Mouse (Mus musculus) lung, postnatal 0 days (tissue): ENCODE data around the gene Ndufb7. TPM values are rescaled to one million over a fixed set of nuclear protein-coding genes. Genes with fewer than 3 reads are reported as not detected.
A peak's percentile ranks its signal among the peaks of the same experiment; 100 is the strongest.
"Not testable (repeated sequence)": the region's sequence is repeated elsewhere in the genome, so short reads cannot be mapped to it uniquely, and the experiment has no call there.

Experiments
- ATAC-seq: fragments of 200-750 bp; cut with Nextera tagmentation; 2 replicates; pipeline ENCODE4 v1.8.0; 2017; ENCODE audit warnings: moderate library complexity
- DNase-seq: peaks from one replicate; pipeline ENCODE4 v3.0.0-alpha.2; 2016; ENCODE audit warnings: low spot score
- H3K27ac ChIP-seq: fragments of 300-500 bp; sonication (generic); 2 replicates; pipeline ENCODE4 v1.5.1; 2014; ENCODE audit warnings: antibody characterized with exemption, mild to moderate bottlenecking, low read length, mixed read lengths
- H3K27me3 ChIP-seq: fragments of 300-500 bp; sonication (generic); replicated peaks from 2 replicates; pipeline ENCODE4 v1.6.1; 2014; ENCODE audit warnings: low read length, mixed read lengths; ENCODE audit not compliant: insufficient read depth
- H3K36me3 ChIP-seq: fragments of 300-500 bp; sonication (generic); 2 replicates; pipeline ENCODE4 v1.6.1; 2014; ENCODE audit warnings: low read length, mixed read lengths; ENCODE audit not compliant: insufficient read depth
- H3K4me1 ChIP-seq: fragments of 300-500 bp; sonication (generic); 2 replicates; pipeline ENCODE4 v1.6.1; 2014; ENCODE audit warnings: antibody characterized with exemption, low read depth, low read length, mixed read lengths; ENCODE audit not compliant: insufficient read depth
- H3K4me2 ChIP-seq: fragments of 300-500 bp; sonication (generic); replicated peaks from 2 replicates; pipeline ENCODE4 v1.6.1; 2014; ENCODE audit warnings: low read depth, mild to moderate bottlenecking, low read length, moderate library complexity, mixed read lengths
- H3K4me3 ChIP-seq: fragments of 300-500 bp; sonication (generic); 2 replicates; pipeline ENCODE4 v1.5.1; 2014; ENCODE audit warnings: low read depth, low read length
- H3K9ac ChIP-seq: fragments of 300-500 bp; sonication (generic); replicated peaks from 2 replicates; pipeline ENCODE4 v1.6.1; 2014; ENCODE audit warnings: low read depth, mild to moderate bottlenecking
- H3K9me3 ChIP-seq: fragments of 300-500 bp; sonication (generic); 2 replicates; pipeline ENCODE4 v1.6.1; 2016; ENCODE audit warnings: low read length, mixed read lengths
- CTCF ChIP-seq: IDR thresholded peaks from 2 replicates; pipeline ENCODE4 v1.5.1; 2016; ENCODE audit warnings: antibody characterized with exemption, mild to moderate bottlenecking
- EP300 ChIP-seq: IDR thresholded peaks from 2 replicates; pipeline ENCODE4 v1.6.1; 2016; ENCODE audit warnings: antibody characterized with exemption, mild to moderate bottlenecking, control low read depth
- WGBS: fragments of 180-500 bp; shearing (Covaris S2); extraction: QIAGEN DNeasy Blood & Tissue Kit; methylation state at CpG from one replicate; pipeline ENCODE4 v1.1.7; 2014; 5-methylcytosine and 5-hydroxymethylcytosine counted together
- polyA plus RNA-seq: library from polyadenylated mRNA; unstranded; fragments of >200 nt; fragmentation: Nextera tagmentation; extraction: Ambion mirVana; gene quantifications from 2 replicates; pipeline ENCODE4 v1.2.1, GENCODE M21; 2015

Gene Ndufb7
- polyA plus RNA-seq, 1 experiment from 2014 or later = 286 TPM

DNA sequence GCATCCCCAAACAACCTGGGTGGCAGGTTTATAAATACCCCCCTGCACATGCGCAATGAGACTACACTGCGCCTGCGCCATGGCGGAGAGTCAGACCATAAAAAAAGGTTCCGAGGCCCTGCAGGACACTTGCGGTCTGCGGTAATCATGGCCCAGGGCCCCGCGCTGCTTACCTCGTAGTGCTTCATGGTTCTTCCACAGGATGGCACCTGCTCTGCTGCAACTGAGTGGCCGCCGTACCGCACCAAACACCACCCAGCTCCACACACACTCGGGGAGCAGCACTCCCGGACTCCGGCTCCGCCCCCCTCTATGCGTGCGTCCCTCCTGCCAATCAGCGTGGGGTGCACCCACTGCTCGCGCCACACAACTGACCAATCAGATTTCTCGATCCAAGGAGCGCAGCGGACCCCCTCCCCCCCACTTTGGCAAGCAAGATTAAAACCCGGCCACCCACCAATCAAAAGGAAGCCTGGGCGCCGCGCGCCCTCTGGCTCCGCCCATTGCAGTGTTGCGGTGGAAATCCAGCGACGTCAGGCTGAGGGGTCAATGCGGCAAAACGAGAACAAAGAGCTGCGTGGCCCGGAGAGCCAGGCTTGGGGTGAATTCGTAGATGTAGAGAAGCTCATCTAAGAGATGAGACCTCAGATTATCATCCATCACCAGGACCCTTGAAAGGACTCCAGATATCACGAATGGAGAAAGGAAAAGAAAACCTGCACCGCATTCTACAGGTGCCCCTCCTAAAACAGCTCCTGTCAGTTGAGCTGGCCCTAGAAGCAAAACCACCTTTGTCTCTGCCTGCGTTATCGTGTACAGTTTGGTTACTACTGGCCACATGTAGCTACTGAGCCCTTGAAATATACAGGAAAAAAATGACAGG is 27.9 kb downstream of the Ndufb7 start:
- no peaks in the 10 kb centered on the region for H3K9me3 ChIP-seq
- TF ChIP-seq CTCF (peak; percentile 33; the same call in 1 of the 2 replicates), EP300 (no peak)
- H3K4me3 ChIP-seq = peak overlapping the region; percentile 64
- ATAC-seq (peak; percentile 99), DNase-seq (peak; percentile 99)
- H3K27me3 ChIP-seq = no peaks in the 10 kb centered on the region
- H3K36me3 ChIP-seq = no peaks in the 10 kb centered on the region
- WGBS = under 1% methylated on average over 42 of the region's 43 CpGs
- H3K27ac ChIP-seq = peak overlapping the region; percentile 84
- peak overlapping the region; percentile 55 for H3K9ac ChIP-seq
- peak overlapping the region; percentile 88 for H3K4me2 ChIP-seq
- H3K4me1 ChIP-seq = peaks cover 5% of the 10 kb centered on the region; the same call in 1 of the 2 replicates

DNA sequence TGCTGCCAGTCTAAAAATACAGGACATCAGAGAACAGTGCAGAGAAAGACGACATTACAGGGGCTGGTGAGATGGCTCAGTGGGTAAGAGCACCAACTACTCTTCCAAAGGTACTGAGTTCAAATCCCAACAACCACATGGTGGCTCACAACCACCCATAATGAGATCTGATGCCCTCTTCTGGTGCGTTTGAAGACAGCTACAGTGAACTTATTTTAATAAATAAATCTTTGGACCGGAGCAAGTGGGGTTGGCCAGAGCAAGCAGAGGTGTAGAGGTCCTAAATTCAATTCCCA is 28.5 kb downstream of the Ndufb7 start:
- Histone ChIP-seq H3K4me3 (peak overlapping the region; percentile 64; the same call in 1 of the 2 replicates), H3K4me2 (peak overlapping the region; percentile 88), H3K9ac (peak overlapping the region; percentile 32; the same call in 1 of the 2 replicates), H3K27ac (peak overlapping the region; percentile 84)
- peak; percentile 35 for TF ChIP-seq CTCF
- not testable (repeated sequence) for H3K4me1 ChIP-seq, ATAC-seq, H3K9me3 ChIP-seq, H3K27me3 ChIP-seq, DNase-seq, H3K36me3 ChIP-seq
- 48% methylated on average over 3 of the region's 3 CpGs for WGBS

DNA sequence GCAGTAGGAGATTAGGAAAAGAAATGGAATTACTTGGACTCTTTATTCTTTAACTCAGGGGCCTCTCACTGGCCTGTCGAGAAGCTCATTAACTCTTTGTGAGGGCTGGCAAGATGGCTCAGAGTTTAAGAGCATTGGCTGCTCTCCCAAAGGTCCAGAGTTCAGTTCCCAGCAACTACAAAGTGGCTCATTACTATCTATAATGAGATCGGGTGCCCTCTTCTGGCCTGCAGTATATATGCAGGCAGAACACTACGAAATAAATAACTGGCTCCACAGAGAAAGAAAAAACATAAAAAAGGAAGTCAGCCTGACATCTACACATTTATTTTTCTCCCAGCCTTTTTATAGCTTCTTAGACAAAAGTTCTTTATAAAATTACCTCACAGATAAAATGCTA is 29.9 kb downstream of the Ndufb7 start:
- WGBS = 19% methylated on average over 3 of the region's 3 CpGs
- Histone ChIP-seq H3K36me3 (no peaks in the 10 kb centered on the region), H3K9me3 (no peaks in the 10 kb centered on the region), H3K27me3 (no peaks in the 10 kb centered on the region), H3K9ac (no peak overlapping the region), H3K27ac (no peak overlapping the region), H3K4me2 (no peak overlapping the region), H3K4me3 (no peak overlapping the region), H3K4me1 (peaks cover 5% of the 10 kb centered on the region; the same call in 1 of the 2 replicates)
- ATAC-seq (no peak), DNase-seq (peak; percentile 52)
- no peak for TF ChIP-seq EP300
- peak; percentile 63 for TF ChIP-seq CTCF

DNA sequence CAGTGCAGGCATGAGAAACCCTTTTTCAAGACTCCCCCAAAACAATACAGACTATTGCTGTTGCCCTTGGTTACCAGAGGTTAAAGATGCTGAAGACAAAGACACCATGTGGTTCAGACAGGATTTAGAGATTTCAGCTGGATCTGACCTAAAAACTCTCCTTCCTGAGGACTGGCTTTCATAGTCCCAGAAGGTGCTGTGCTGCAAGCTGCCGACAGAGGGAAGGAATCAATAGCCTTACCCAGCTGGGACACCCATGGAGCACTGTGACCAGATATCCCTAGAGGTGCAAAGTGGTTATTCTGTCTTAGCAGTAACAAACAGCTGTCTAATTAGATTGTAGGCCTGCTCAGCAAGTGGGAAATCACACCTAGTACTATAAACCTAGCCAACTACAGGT is 31.7 kb downstream of the Ndufb7 start:
- H3K4me3 ChIP-seq = no peak overlapping the region
- H3K36me3 ChIP-seq = no peaks in the 10 kb centered on the region
- no peak overlapping the region for H3K9ac ChIP-seq
- H3K4me1 ChIP-seq = no peaks in the 10 kb centered on the region
- TF ChIP-seq EP300 (no peak), CTCF (peak; percentile 40)
- ATAC-seq (no peak), DNase-seq (no peak)
- H3K9me3 ChIP-seq = no peaks in the 10 kb centered on the region
- 25% methylated on average over 1 of the region's 1 CpGs for WGBS
- no peak overlapping the region for H3K4me2 ChIP-seq
- H3K27me3 ChIP-seq = no peaks in the 10 kb centered on the region
- no peak overlapping the region for H3K27ac ChIP-seq

DNA sequence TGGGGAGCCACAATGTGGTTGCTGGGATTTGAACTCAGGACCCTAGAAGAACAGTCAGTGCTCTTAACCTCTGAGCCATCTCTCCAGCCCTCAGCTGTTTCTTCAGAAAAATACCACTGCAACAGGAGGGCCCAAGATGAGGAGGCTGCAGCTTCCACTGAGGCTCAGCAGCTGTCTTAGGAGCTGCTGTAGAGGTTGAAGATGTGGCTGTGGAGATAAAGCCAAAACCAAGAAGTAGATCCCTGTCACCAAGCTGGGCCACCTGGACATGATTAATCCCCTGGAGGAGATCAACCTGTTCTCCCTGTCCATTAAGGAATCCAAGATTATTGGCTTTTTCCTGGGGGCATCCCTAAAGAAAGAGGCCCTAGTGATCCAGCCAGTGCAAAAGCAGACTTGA is 33.3 kb downstream of the Ndufb7 start:
- Histone ChIP-seq H3K4me2 (no peak overlapping the region), H3K4me3 (no peak overlapping the region), H3K27me3 (no peaks in the 10 kb centered on the region), H3K4me1 (no peaks in the 10 kb centered on the region), H3K36me3 (no peaks in the 10 kb centered on the region), H3K27ac (no peak overlapping the region), H3K9me3 (no peaks in the 10 kb centered on the region), H3K9ac (no peak overlapping the region)
- TF ChIP-seq EP300 (no peak), CTCF (no peak)
- ATAC-seq (no peak), DNase-seq (no peak)

DNA sequence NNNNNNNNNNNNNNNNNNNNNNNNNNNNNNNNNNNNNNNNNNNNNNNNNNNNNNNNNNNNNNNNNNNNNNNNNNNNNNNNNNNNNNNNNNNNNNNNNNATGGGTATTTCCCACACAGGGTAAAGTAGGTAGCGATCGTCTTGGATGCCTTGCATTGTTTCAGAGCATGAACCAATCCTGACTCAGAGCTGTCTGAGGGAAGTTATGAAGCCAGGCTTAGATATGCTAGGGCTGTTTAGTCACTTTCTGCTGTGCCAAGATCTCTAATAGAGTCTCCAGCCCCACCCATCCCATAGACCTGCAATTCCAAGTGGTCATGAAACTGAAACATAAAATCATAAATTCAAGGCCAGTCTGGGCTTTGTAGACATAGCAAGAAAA is 36.2 kb downstream of the Ndufb7 start:
- DNase-seq = peak; percentile 61
- no peaks in the 10 kb centered on the region for H3K36me3 ChIP-seq
- H3K9ac ChIP-seq = no peak overlapping the region
- H3K27ac ChIP-seq = 0 out of 2 replicates have a peak overlapping the region, but pooled peaks have one; percentile 20
- no peak overlapping the region for H3K4me2 ChIP-seq
- ATAC-seq = peak; percentile 49
- no peaks in the 10 kb centered on the region for H3K4me1 ChIP-seq
- no peaks in the 10 kb centered on the region for H3K27me3 ChIP-seq
- TF ChIP-seq EP300 (no peak), CTCF (no peak)
- H3K9me3 ChIP-seq = no peaks in the 10 kb centered on the region
- H3K4me3 ChIP-seq = no peak overlapping the region
- WGBS = 53% methylated on average over 2 of the region's 2 CpGs
